Mouse (Mus musculus): ENCODE measurements at regions not wholly inside any gene's neighbourhood (a gene's known extent, or its start where the extent isn't known, plus 50 kb on each side); places are given as distances from the start of the nearest gene placed in this dataset.

- TF ChIP-seq CHD1 (IDR thresholded peaks at IDR 0.05; ENCODE audit: low read depth, low read length), result no peak
- TF ChIP-seq CTCF (IDR thresholded peaks at IDR 0.05 in 2 of 3, conservative IDR thresholded peaks at IDR 0.05 in 1 of 3; ENCODE audit: control insufficient read depth in 1 of 3, insufficient read depth in 1 of 3, low read depth in 2 of 3, low read length in 3 of 3, poor library complexity in 1 of 3, severe bottlenecking in 1 of 3), result no peak
- no peak for TF ChIP-seq MAZ (IDR thresholded peaks at IDR 0.05; ENCODE audit: low read depth, low read length)
- no peak for TF ChIP-seq EP300 (IDR thresholded peaks at IDR 0.05; ENCODE audit: low read depth in 1 of 2, low read length in 2 of 2)
- no peak for TF ChIP-seq MXI1 (IDR thresholded peaks at IDR 0.05; ENCODE audit: low read depth, low read length)
- TF ChIP-seq GATA1 (IDR thresholded peaks at IDR 0.05; ENCODE audit: low read depth, low read length), result no peak
- TF ChIP-seq ZKSCAN1 (IDR thresholded peaks at IDR 0.05; ENCODE audit: low read depth, low read length), result no peak
- TF ChIP-seq POLR2AphosphoS2 (IDR thresholded peaks at IDR 0.05; ENCODE audit: low read length), result no peak
- no peak for TF ChIP-seq POLR2A (IDR thresholded peaks at IDR 0.05; ENCODE audit: control insufficient read depth in 1 of 2, insufficient read depth in 1 of 2, low read depth in 1 of 2, low read length in 2 of 2, poor library complexity in 1 of 2)
- no peak for TF ChIP-seq TCF12 (IDR thresholded peaks at IDR 0.05; ENCODE audit: low read depth, low read length)
- TF ChIP-seq POLR2AphosphoS5 (IDR thresholded peaks at IDR 0.05; ENCODE audit: borderline replicate concordance, low read depth, low read length), result no peak
- TF ChIP-seq E2F4 (IDR thresholded peaks at IDR 0.05; ENCODE audit: borderline replicate concordance, low read depth, low read length), result no peak
Observed at GRCm38 (mm10) chr6:94413297-94413986, 86.7 kb upstream of the Slc25a26 start.
